Mouse (Mus musculus): ENCODE results near the gene Pgpep1. TPM values are rescaled to one million over a fixed set of nuclear protein-coding genes. Genes with fewer than 3 reads are reported as not detected.

The Pgpep1 gene
- total and polyA plus RNA-seq, 2 experiments from 2014 or later, result 29.1 to 36.3 TPM

DNA sequence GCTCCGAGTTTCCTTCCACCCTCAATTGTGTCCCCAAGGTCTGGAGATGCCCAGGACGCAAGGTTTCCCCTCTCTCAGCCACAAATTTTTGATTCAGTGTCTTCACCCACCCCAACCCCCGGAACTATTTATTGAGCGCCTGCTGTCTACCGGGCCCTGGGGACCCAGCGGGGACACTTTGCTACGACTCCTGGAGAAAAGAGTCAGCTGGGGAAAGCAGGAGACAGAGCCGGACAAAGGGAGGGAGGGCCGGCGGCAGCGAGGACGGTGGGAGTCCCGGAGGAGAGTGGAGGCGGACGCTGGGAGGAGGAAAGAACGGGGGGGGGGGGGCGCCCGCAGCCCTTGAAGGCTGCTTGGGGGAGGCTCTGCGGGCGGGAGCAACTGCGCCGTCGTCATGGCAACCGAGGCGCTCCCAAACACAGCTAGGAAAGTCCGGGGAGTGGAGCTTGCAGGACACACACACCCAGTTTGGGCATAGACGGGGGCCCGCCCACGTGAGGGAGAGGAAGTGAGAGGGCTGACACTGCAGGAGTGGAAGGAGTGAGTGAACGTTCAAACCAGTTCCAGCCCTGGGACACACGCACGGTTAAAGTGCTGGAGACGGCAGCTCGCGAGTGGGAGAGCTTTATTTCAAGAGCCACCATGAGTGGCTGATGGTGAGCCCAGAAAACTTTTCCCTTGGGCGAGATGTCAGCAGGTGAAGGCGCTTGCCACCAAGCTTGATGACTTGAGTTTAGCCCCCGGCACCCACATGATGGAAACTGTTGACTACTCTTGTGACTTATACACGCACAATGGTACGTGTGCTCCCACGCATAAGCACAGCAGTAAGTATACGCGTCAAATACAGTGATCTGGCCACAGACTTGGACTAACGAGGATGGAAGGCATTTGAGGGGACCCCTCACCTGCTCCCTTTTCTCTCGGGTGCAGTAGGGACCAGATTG lies 50.1 kb downstream of the Pgpep1 start:
- under 1% methylated on average over 42 of the region's 45 CpGs for WGBS
- H3K9me3 ChIP-seq (replicated peaks; ENCODE audit: control insufficient read depth, low read length), result no peaks in the 10 kb centered on the region
- peak overlapping the region; percentile 96 for H3K4me2 ChIP-seq (ENCODE audit: low read depth, low read length)
- DNase-seq (ENCODE audit: low spot score) (peak; percentile 92), ATAC-seq (ENCODE audit: insufficient read depth, low read depth) (peak; percentile 66)
- TF ChIP-seq CTCF (IDR thresholded peaks at IDR 0.05; ENCODE audit: low read depth) (no peak), EP300 (IDR thresholded peaks at IDR 0.05; ENCODE audit: low read depth) (no peak; the same call in 1 of the 2 replicates)
- peak overlapping the region; percentile 92 for H3K27ac ChIP-seq (ENCODE audit: low read depth)
- peak overlapping the region; percentile 52 for H3K9ac ChIP-seq (replicated peaks; ENCODE audit: low read depth, low read length)
- H3K27me3 ChIP-seq (ENCODE audit: control insufficient read depth, insufficient read depth, low read length), result no peaks in the 10 kb centered on the region
- H3K4me1 ChIP-seq (ENCODE audit: control insufficient read depth, insufficient read depth), result peaks cover 11% of the 10 kb centered on the region; the same call in 1 of the 2 replicates
- peak overlapping the region; percentile 56 for H3K4me3 ChIP-seq (ENCODE audit: low read depth, low read length)
- H3K36me3 ChIP-seq (replicated peaks; ENCODE audit: control insufficient read depth, insufficient read depth, low read length), result no peaks in the 10 kb centered on the region

DNA sequence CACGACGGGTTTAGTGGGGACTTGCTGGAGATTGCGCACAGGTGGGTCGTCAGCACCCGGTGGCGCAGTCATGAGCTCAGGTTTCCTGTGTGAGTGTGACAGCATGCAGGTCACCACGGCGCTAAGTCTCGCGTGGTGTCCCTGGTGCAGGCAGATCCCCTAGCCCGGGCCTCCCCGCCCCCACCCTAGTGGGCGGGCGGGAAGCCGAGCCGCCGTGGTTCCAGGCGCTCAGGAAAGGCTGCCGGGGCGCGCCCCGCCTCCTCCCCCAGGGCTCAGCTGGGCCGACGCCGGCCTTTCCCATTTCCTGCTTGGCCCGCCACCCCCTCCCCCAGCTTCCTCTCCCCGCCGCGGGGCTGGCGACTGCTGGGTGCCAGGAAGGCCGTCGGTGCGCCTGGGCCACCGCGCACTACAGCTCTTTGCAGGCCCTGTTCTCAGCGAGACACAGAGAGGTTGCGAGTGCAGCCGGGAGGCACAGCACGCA lies 50.8 kb downstream of the Pgpep1 start:
- peaks cover 11% of the 10 kb centered on the region; the same call in 1 of the 2 replicates for H3K4me1 ChIP-seq (ENCODE audit: control insufficient read depth, insufficient read depth)
- ATAC-seq (ENCODE audit: insufficient read depth, low read depth), result peak; percentile 68

DNA sequence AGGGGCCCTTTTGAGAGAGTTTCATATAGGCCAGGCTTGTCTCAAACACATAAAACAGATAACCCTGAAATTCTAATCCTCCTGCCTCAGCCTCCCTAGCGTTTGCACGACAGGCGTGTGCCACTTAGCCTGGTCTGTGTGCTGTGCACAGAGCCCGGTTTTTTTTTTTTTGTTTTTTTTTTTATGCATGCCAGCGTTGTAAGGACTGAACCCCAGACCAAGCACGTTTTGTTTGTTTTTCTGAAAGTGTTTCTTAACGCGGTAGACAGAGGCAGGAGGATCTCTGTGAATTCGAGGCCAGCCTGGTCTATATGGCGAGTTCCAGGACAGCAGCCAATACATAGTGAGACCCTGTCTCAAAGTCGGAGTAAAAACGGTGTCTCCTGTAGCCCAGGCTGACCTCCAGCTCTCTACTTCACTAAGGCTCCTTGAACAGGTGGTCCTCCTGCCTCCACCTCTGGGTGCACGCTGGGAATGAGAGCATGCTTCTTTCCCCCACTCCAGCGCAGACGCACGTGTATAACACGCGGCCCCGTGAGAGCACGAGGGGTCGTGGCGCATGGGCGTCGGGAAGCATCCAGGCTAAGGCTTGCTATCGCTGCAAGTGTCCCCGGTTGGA lies 51.3 kb downstream of the Pgpep1 start, which contains the start of gene Ssbp4:
Ssbp4 (minus strand) TSS at position 124 of the 619 bp plus-strand sequence.
- Histone ChIP-seq H3K4me1 (ENCODE audit: control insufficient read depth, insufficient read depth) (peaks cover 11% of the 10 kb centered on the region; the same call in 1 of the 2 replicates), H3K27ac (ENCODE audit: low read depth) (peak within 1 kb of the TSS; percentile 92), H3K27me3 (ENCODE audit: control insufficient read depth, insufficient read depth, low read length) (no peaks in the 10 kb centered on the region), H3K4me2 (ENCODE audit: low read depth, low read length) (peak within 1 kb of the TSS; percentile 96), H3K4me3 (ENCODE audit: low read depth, low read length) (peak within 1 kb of the TSS; percentile 58), H3K9me3 (replicated peaks; ENCODE audit: control insufficient read depth, low read length) (no peaks in the 10 kb centered on the region), H3K36me3 (replicated peaks; ENCODE audit: control insufficient read depth, insufficient read depth, low read length) (no peaks in the 10 kb centered on the region), H3K9ac (replicated peaks; ENCODE audit: low read depth, low read length) (peak within 1 kb of the TSS; percentile 69)
- TF ChIP-seq EP300 (IDR thresholded peaks at IDR 0.05; ENCODE audit: low read depth) (no peak), CTCF (IDR thresholded peaks at IDR 0.05; ENCODE audit: low read depth) (no peak)
- no peak for ATAC-seq (ENCODE audit: insufficient read depth, low read depth)
- WGBS, result 3% methylated on average over 26 of the region's 26 CpGs
- DNase-seq (ENCODE audit: low spot score), result no peak

More for the DNA sequence above, 50.8 kb downstream of the Pgpep1 start:
- Histone ChIP-seq H3K4me3 (ENCODE audit: low read depth, low read length) (peak overlapping the region; percentile 56), H3K4me2 (ENCODE audit: low read depth, low read length) (peak overlapping the region; percentile 96), H3K27me3 (ENCODE audit: control insufficient read depth, insufficient read depth, low read length) (no peaks in the 10 kb centered on the region), H3K9ac (replicated peaks; ENCODE audit: low read depth, low read length) (peak overlapping the region; percentile 52), H3K9me3 (replicated peaks; ENCODE audit: control insufficient read depth, low read length) (no peaks in the 10 kb centered on the region), H3K36me3 (replicated peaks; ENCODE audit: control insufficient read depth, insufficient read depth, low read length) (no peaks in the 10 kb centered on the region), H3K27ac (ENCODE audit: low read depth) (peak overlapping the region; percentile 92)
- under 1% methylated on average over 24 of the region's 39 CpGs for WGBS
- peak; percentile 84 for DNase-seq (ENCODE audit: low spot score)
- TF ChIP-seq CTCF (IDR thresholded peaks at IDR 0.05; ENCODE audit: low read depth), result no peak
- TF ChIP-seq EP300 (IDR thresholded peaks at IDR 0.05; ENCODE audit: low read depth), result peak; percentile 57; the same call in 1 of the 2 replicates

DNA sequence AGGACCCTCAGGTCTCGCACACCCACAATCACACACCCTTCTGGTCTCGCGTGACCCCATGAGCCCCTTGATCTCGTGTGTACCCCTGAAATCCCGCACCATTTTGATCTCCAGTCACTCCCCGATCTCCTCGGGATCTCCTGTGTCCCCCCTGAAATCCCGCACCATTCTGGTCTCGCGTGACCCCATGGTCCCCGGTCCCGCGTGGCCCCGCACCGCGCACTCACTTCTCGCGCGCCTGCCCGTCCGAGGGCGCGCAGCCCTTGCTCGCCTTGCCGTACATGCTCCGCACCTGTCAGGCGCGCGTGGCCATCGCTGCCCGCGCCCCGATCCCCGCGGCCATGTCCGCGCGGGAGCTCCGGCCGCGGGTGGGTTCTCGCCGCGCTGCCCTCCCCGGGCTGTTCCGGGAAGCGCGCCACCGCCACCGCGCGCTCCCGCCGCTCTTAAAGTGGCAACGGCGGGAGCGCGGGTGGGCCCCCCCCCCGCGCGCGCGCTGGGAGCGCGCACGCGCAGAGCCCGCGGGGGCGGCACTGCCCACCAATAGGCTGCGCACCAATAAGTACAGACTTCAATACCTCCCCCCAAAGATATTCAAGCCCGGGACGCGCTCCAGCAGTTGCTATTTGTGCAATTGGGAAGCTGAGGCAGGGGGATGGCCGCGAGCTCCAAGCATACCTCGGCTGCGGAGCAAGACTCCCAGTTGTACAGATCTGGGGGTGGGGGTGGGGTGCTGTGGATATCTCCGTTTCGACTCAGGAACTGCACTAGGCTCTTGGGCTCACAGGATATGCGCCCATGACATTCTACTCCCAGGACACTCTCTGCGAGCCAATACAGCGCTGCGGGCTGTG lies 52.1 kb downstream of the Pgpep1 start:
- Histone ChIP-seq H3K36me3 (replicated peaks; ENCODE audit: control insufficient read depth, insufficient read depth, low read length) (no peaks in the 10 kb centered on the region), H3K9ac (replicated peaks; ENCODE audit: low read depth, low read length) (peak overlapping the region; percentile 69), H3K4me1 (ENCODE audit: control insufficient read depth, insufficient read depth) (peaks cover 11% of the 10 kb centered on the region; the same call in 1 of the 2 replicates), H3K27me3 (ENCODE audit: control insufficient read depth, insufficient read depth, low read length) (no peaks in the 10 kb centered on the region), H3K4me2 (ENCODE audit: low read depth, low read length) (peak overlapping the region; percentile 96), H3K4me3 (ENCODE audit: low read depth, low read length) (peak overlapping the region; percentile 58), H3K27ac (ENCODE audit: low read depth) (peak overlapping the region; percentile 92), H3K9me3 (replicated peaks; ENCODE audit: control insufficient read depth, low read length) (no peaks in the 10 kb centered on the region)
- no peak for ATAC-seq (ENCODE audit: insufficient read depth, low read depth)
- TF ChIP-seq CTCF (IDR thresholded peaks at IDR 0.05; ENCODE audit: low read depth) (no peak), EP300 (IDR thresholded peaks at IDR 0.05; ENCODE audit: low read depth) (0 out of 2 replicates have a peak, but pooled peaks have one; percentile 30)
- 1% methylated on average over 83 of the region's 84 CpGs for WGBS
- peak; percentile 46 for DNase-seq (ENCODE audit: low spot score)

DNA sequence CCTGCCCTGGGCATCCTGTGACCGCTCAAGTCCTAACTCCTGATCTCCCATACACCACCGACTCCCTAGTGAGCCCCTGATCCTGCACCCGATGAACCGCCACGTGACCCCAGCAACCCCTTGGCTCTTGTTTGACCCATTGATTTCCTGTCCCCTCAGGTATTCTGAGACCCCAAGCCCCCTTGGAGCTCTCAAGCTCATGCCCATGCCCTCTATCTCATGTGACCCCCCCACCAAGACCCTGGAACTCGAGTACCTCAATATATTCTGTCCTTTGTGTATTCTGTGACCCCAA lies 52.6 kb downstream of the Pgpep1 start:
- H3K9me3 ChIP-seq (replicated peaks; ENCODE audit: control insufficient read depth, low read length), result no peaks in the 10 kb centered on the region
- H3K36me3 ChIP-seq (replicated peaks; ENCODE audit: control insufficient read depth, insufficient read depth, low read length), result 0 out of 2 replicates have a peak, but pooled peaks cover 4% of the 10 kb centered on the region
- no peaks in the 10 kb centered on the region for H3K27me3 ChIP-seq (ENCODE audit: control insufficient read depth, insufficient read depth, low read length)
- DNase-seq (ENCODE audit: low spot score) (no peak), ATAC-seq (ENCODE audit: insufficient read depth, low read depth) (no peak)
- H3K27ac ChIP-seq (ENCODE audit: low read depth), result peak overlapping the region; percentile 92
- peak overlapping the region; percentile 58 for H3K4me3 ChIP-seq (ENCODE audit: low read depth, low read length)
- TF ChIP-seq EP300 (IDR thresholded peaks at IDR 0.05; ENCODE audit: low read depth) (no peak), CTCF (IDR thresholded peaks at IDR 0.05; ENCODE audit: low read depth) (no peak)
- H3K9ac ChIP-seq (replicated peaks; ENCODE audit: low read depth, low read length), result peak overlapping the region; percentile 69
- 38% methylated on average over 6 of the region's 6 CpGs for WGBS
- H3K4me2 ChIP-seq (ENCODE audit: low read depth, low read length), result peak overlapping the region; percentile 96
- peaks cover 11% of the 10 kb centered on the region; the same call in 1 of the 2 replicates for H3K4me1 ChIP-seq (ENCODE audit: control insufficient read depth, insufficient read depth)
